Mouse (Mus musculus): ENCODE data around the gene Zbtb17. TPM values are rescaled to one million over a fixed set of nuclear protein-coding genes. Genes with fewer than 3 reads are reported as not detected.

The Zbtb17 gene
- 49.4 and 49.7 TPM in 2 replicates for polyA plus RNA-seq (2015; fragmentation: Nextera tagmentation; extraction: Ambion mirVana)

DNA sequence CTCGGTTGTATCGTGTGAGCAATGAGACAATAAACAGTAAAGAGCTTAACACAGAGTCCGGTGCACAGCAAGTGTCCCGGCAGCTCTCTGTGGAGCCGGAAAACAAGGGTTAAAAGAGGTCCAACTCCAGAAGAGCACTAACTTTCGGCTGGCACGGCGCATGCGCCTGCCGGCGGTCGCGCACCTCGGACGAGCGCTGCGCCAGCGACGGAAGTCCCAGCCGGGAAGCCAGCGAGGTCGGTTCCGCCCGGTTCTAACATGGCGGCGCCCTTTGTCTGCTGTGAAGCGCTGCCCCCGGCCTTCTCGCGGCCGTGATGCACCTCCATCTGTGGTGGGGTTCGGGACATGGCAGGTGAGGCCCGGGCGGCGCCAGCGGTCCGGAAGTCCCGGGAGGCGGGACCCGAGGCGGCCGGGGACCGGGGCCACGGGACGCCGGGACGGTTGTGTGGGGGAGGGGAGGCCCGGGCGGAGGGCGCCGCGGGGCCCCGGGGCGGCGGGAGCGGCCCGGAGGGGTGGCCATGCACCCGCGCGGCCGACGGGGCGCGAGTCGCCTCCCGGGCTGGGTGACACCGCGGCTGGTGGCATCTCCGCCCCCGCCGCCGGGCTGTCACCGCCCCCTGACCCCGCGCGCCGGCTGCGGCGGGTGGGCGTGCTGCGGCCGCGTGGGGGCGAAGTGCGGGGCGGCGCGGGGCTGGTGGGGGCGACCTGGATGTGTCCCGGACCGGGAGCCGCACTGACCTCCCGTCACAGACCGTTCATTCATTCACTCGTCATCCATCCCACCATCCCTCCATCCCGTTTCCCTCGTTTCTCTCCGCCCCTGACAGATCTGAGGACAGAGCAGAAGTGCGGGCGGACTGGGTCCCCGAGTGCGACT lies at the start of gene Zbtb17:
Zbtb17 (plus strand) TSS at position 204 of the 877 bp plus-strand sequence.
- Histone ChIP-seq H3K4me1 (peaks cover 23% of the 10 kb centered on the region), H3K27ac (peak within 1 kb of the TSS; percentile 87), H3K27me3 (replicated peaks) (no peaks in the 10 kb centered on the region), H3K4me3 (peak within 1 kb of the TSS; percentile 96), H3K9ac (peak within 1 kb of the TSS; percentile 98), H3K9me3 (no peaks in the 10 kb centered on the region), H3K36me3 (replicated peaks) (peaks cover 17% of the 10 kb centered on the region; the same call in 1 of the 2 replicates), H3K4me2 (peak within 1 kb of the TSS; percentile 90)
- peak; percentile 95 for ATAC-seq (replicated peaks)
- under 1% methylated on average over 71 of the region's 102 CpGs for WGBS

DNA sequence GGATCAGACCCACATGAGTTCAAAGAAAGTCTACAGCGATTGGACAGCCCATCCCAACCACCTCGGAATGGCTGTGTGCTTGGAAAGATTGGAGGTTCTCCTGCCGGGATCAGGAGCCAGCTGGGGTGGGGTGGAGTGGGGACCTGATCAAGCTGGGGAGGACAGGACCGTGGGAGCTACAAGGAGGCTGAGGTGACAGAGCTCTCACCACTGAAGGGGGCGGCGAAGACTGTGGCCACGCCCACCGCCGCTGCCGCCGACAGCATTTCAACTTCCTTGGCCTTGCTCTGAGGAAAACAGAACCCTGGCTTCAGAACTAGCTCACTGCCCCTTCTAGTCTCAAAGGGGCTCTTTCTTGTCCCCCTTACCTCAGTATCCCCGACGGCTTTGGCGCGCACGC lies 49.7 kb upstream of the Zbtb17 start:
- no peak for ATAC-seq (replicated peaks)
- H3K27ac ChIP-seq: no peak overlapping the region
- H3K9me3 ChIP-seq: no peaks in the 10 kb centered on the region
- H3K36me3 ChIP-seq (replicated peaks): no peaks in the 10 kb centered on the region
- H3K4me2 ChIP-seq: no peak overlapping the region
- 23% methylated on average over 16 of the region's 16 CpGs for WGBS
- H3K9ac ChIP-seq: no peak overlapping the region
- no peak overlapping the region for H3K4me3 ChIP-seq
- H3K4me1 ChIP-seq: no peaks in the 10 kb centered on the region
- H3K27me3 ChIP-seq (replicated peaks): no peaks in the 10 kb centered on the region

DNA sequence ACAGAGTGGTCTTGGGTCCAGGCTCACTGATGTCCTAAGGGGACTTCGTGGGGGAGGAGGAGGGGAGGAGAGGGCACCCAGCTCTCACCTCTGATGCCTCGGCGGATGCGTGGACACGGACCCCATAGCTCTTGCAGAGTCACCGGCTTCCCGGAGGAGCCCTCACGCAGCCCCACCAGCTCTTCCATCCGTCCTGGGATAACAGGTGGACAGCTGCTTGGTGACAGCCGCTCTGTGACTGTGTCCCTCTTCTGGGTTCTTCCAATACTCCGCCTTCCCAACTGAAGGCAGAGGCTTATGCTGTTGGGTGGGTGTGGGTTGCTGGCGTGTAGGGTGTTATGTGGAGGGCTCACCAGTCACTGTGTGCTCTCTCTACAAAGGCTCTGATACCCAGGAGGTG lies 46.6 kb upstream of the Zbtb17 start:
- no peaks in the 10 kb centered on the region for H3K4me1 ChIP-seq
- H3K4me3 ChIP-seq: no peak overlapping the region
- no peak overlapping the region for H3K4me2 ChIP-seq
- no peak for ATAC-seq (replicated peaks)
- no peaks in the 10 kb centered on the region for H3K9me3 ChIP-seq
- no peak overlapping the region for H3K27ac ChIP-seq
- H3K36me3 ChIP-seq (replicated peaks): no peaks in the 10 kb centered on the region
- 75% methylated on average over 12 of the region's 12 CpGs for WGBS
- no peak overlapping the region for H3K9ac ChIP-seq
- H3K27me3 ChIP-seq (replicated peaks): no peaks in the 10 kb centered on the region

DNA sequence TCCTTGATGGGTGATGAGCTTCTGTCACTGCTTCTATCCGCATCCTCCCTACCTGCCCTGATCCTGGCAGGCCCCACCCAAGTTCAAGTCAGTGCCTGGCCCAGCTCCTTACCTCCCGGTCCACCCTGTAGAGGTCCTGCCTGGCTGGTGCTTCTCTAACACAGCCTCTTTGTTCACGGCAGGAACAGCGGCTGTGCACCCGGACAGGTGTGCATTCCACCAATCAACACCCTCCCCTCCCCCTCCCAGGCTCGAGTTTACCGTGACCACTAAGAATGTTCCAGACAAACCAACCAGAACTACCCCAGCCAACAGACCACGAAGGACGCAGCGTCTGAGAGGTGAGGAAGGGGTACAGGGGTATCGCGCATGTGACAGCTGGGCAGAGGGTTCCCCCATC lies 45.9 kb upstream of the Zbtb17 start, which contains the start of gene Clcnka:
Clcnka (minus strand) TSS at position 180 of the 400 bp plus-strand sequence.
- no peak within 1 kb of the TSS for H3K4me3 ChIP-seq
- ATAC-seq (replicated peaks): no peak
- H3K4me2 ChIP-seq: no peak within 1 kb of the TSS
- no peaks in the 10 kb centered on the region for H3K4me1 ChIP-seq
- H3K36me3 ChIP-seq (replicated peaks): no peaks in the 10 kb centered on the region
- H3K27ac ChIP-seq: no peak within 1 kb of the TSS
- no peak within 1 kb of the TSS for H3K9ac ChIP-seq
- no peaks in the 10 kb centered on the region for H3K27me3 ChIP-seq (replicated peaks)
- no peaks in the 10 kb centered on the region for H3K9me3 ChIP-seq
- 68% methylated on average over 12 of the region's 12 CpGs for WGBS

GRCm38 (mm10) chr4:141400171-141400570 lies 44.3 kb upstream of the Zbtb17 start:
- ATAC-seq (replicated peaks): no peak
- Histone ChIP-seq H3K9me3 (no peaks in the 10 kb centered on the region), H3K9ac (no peak overlapping the region), H3K36me3 (replicated peaks) (no peaks in the 10 kb centered on the region), H3K27me3 (replicated peaks) (no peaks in the 10 kb centered on the region), H3K4me2 (no peak overlapping the region), H3K4me1 (0 out of 2 replicates have a peak, but pooled peaks cover 2% of the 10 kb centered on the region), H3K27ac (no peak overlapping the region), H3K4me3 (no peak overlapping the region)
- 85% methylated on average over 15 of the region's 15 CpGs for WGBS

DNA sequence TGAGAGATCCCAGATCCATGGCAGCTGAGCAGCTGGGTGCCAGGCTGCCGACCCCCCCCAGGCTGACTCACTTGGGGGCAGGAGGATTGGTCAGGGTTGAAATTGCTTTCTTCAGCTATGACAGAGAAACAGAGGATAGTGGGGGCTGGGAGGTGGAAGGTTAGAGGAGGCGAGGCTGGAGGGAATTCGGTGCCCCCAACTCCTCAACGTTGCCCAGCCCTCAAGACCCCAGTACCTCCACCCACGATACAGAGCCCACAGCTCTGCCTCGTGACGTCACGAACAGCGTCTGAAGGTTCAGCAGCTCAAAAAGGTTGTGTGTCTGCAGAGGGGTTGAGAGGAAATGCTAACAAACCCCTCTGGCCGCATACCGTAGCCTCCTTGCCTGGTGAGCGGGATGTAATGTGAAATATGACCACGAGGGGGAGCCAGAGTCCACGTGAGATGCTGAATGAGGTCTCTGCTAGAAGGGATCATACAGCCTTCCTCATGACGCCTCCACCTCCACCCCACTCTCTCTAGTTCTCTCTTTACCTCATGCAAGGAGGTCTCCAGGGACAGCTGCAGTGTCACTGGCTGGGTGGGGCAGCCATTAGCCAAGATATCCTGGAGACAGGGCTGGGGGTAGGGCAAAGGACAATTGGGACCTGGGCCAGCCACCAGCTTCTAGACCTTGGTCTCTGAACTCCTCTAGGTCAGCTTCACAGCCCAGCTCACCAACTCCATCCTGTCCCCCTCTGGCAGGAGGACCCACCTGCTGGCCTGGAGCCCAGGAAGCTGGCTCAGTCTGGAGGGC lies 39.7 kb upstream of the Zbtb17 start:
- H3K4me2 ChIP-seq: peak overlapping the region; percentile 37
- H3K9ac ChIP-seq: peak overlapping the region; percentile 21; the same call in 1 of the 2 replicates
- H3K9me3 ChIP-seq: no peaks in the 10 kb centered on the region
- no peak overlapping the region for H3K27ac ChIP-seq
- 0 out of 2 replicates have a peak, but pooled peaks cover 2% of the 10 kb centered on the region for H3K4me1 ChIP-seq
- H3K27me3 ChIP-seq (replicated peaks): no peaks in the 10 kb centered on the region
- H3K36me3 ChIP-seq (replicated peaks): no peaks in the 10 kb centered on the region
- WGBS: 14% methylated on average over 15 of the region's 15 CpGs
- peak; percentile 87 for ATAC-seq (replicated peaks)
- no peak overlapping the region for H3K4me3 ChIP-seq

- no peaks in the 10 kb centered on the region for H3K9me3 ChIP-seq
- no peak overlapping the region for H3K27ac ChIP-seq
- no peaks in the 10 kb centered on the region for H3K36me3 ChIP-seq (replicated peaks)
- H3K9ac ChIP-seq: no peak overlapping the region
- no peak overlapping the region for H3K4me3 ChIP-seq
- 0 out of 2 replicates have a peak, but pooled peaks cover 2% of the 10 kb centered on the region for H3K4me1 ChIP-seq
- 79% methylated on average over 3 of the region's 3 CpGs for WGBS
- H3K4me2 ChIP-seq: no peak overlapping the region
- H3K27me3 ChIP-seq (replicated peaks): no peaks in the 10 kb centered on the region
- ATAC-seq (replicated peaks): peak; percentile 10; the same call in 1 of the 2 replicates
Measured at GRCm38 (mm10) chr4:141405314-141405622, 39.2 kb upstream of the Zbtb17 start.

- Histone ChIP-seq H3K27ac (no peak overlapping the region), H3K4me1 (0 out of 2 replicates have a peak, but pooled peaks cover 2% of the 10 kb centered on the region), H3K9me3 (no peaks in the 10 kb centered on the region), H3K36me3 (replicated peaks) (no peaks in the 10 kb centered on the region), H3K9ac (no peak overlapping the region), H3K4me3 (no peak overlapping the region), H3K4me2 (no peak overlapping the region), H3K27me3 (replicated peaks) (no peaks in the 10 kb centered on the region)
- no peak for ATAC-seq (replicated peaks)
- WGBS: 44% methylated on average over 14 of the region's 14 CpGs
Measured at GRCm38 (mm10) chr4:141406516-141407299, 37.7 kb upstream of the Zbtb17 start.

- ATAC-seq (replicated peaks): no peak
- H3K4me2 ChIP-seq: no peak overlapping the region
- H3K9ac ChIP-seq: no peak overlapping the region
- WGBS: 90% methylated on average over 3 of the region's 3 CpGs
- H3K9me3 ChIP-seq: no peaks in the 10 kb centered on the region
- no peak overlapping the region for H3K27ac ChIP-seq
- no peaks in the 10 kb centered on the region for H3K36me3 ChIP-seq (replicated peaks)
- no peak overlapping the region for H3K4me3 ChIP-seq
- 0 out of 2 replicates have a peak, but pooled peaks cover 2% of the 10 kb centered on the region for H3K4me1 ChIP-seq
- H3K27me3 ChIP-seq (replicated peaks): no peaks in the 10 kb centered on the region
Measured at GRCm38 (mm10) chr4:141408577-141408976, 35.9 kb upstream of the Zbtb17 start.

DNA sequence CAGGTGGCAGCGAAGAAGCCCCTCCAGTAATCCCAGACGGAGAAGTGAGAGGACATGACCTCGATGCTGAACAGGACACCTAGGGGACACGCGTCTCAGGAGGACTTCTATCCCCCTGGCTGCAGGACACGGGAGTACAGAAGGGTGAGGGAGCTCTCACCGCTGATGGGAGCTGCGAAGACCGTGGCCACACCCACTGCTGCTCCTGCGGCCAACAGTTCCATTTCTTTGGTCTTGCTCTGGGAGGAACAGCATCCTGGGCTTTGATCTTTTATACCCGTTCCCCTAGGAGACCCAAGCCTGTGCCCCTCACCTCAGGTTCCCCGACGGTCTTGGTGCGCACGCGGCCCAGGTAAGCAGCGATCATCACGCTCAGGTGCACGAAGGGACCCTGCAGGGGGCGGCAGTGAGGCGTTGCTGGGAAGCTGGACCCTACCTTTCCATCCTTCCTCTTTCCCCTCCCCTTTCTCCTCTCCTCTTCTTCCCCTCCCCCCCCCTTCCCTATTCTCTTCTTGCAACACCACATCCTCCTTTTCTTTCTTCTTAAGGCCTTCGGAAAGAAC lies 32.9 kb upstream of the Zbtb17 start:
- no peaks in the 10 kb centered on the region for H3K4me1 ChIP-seq
- no peak overlapping the region for H3K4me2 ChIP-seq
- no peak for ATAC-seq (replicated peaks)
- H3K36me3 ChIP-seq (replicated peaks): no peaks in the 10 kb centered on the region
- H3K27me3 ChIP-seq (replicated peaks): no peaks in the 10 kb centered on the region
- H3K9ac ChIP-seq: no peak overlapping the region
- no peak overlapping the region for H3K4me3 ChIP-seq
- no peak overlapping the region for H3K27ac ChIP-seq
- WGBS: 19% methylated on average over 22 of the region's 22 CpGs
- no peaks in the 10 kb centered on the region for H3K9me3 ChIP-seq

DNA sequence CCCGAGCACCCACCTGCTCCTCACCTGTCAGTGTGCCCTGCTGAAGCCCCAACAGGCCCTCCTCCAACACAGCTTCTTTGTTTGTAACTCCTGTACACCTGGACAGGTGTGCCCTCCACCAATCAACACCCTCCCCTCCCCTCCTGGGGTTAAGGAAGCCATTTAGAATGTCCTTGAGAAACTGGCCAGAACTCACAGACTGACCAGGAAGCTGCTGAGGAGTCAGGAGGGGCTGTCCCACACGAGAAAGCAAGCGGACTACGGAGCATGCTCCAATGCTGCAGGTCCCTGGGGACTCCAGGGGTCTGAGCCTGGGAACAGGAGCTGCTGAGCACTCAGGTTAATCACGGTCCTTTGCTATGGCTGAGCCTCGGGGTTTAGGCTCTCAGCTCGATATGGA lies 28.5 kb upstream of the Zbtb17 start, which contains the start of gene Clcnkb:
Clcnkb (minus strand) TSS at position 91 of the 400 bp plus-strand sequence.
- Histone ChIP-seq H3K4me3 (no peak within 1 kb of the TSS), H3K4me1 (no peaks in the 10 kb centered on the region), H3K27me3 (replicated peaks) (no peaks in the 10 kb centered on the region), H3K4me2 (no peak within 1 kb of the TSS), H3K9ac (no peak within 1 kb of the TSS), H3K36me3 (replicated peaks) (no peaks in the 10 kb centered on the region), H3K27ac (no peak within 1 kb of the TSS), H3K9me3 (no peaks in the 10 kb centered on the region)
- 76% methylated on average over 7 of the region's 7 CpGs for WGBS
- no peak for ATAC-seq (replicated peaks)

All from midbrain, embryonic 15.5 days (tissue).